Mouse (Mus musculus) liver, embryonic 14.5 days (tissue): Measurements from ENCODE around the gene Vamp1. TPM values are rescaled to one million over a fixed set of nuclear protein-coding genes. Genes with fewer than 3 reads are reported as not detected.

ENCODE experiments used
- ATAC-seq: fragments of 200-750 bp; cut with Nextera tagmentation; 2 replicates; pipeline ENCODE4 v1.8.0; 2017; ENCODE audit warnings: moderate number of reproducible peaks, mild to moderate bottlenecking, moderate library complexity; ENCODE audit not compliant: insufficient read depth
- DNase-seq, 3 experiments: peaks; one replicate each; pipeline ENCODE4 v3.0.0-alpha.2; 2012 to 2013; ENCODE audit warnings: low read depth in 3 of 3, low spot score in 3 of 3
- H3K27ac ChIP-seq: fragments of 300-500 bp; sonication (generic); 2 replicates; pipeline ENCODE4 v1.5.1; 2014; ENCODE audit warnings: moderate library complexity, mild to moderate bottlenecking, control low read depth, inconsistent platforms
- H3K27me3 ChIP-seq: fragments of 300-500 bp; sonication (generic); 2 replicates; pipeline ENCODE4 v1.6.1; 2014; ENCODE audit warnings: mild to moderate bottlenecking, low read length, moderate library complexity; ENCODE audit not compliant: control insufficient read depth, insufficient read depth
- H3K36me3 ChIP-seq: fragments of 300-500 bp; sonication (generic); replicated peaks from 2 replicates; pipeline ENCODE4 v1.6.1; 2014; ENCODE audit warnings: low read depth; ENCODE audit not compliant: control insufficient read depth, insufficient read depth
- H3K4me1 ChIP-seq, 2 experiments: fragments of 200-500 bp in 1 of 2; fragments of 300-500 bp in 1 of 2; sonication (generic) in 1 of 2; replicated peaks; 2 replicates each; pipeline ENCODE4 v1.6.1; 2012 to 2014; ENCODE audit warnings: antibody characterized with exemption in 1 of 2, inconsistent platforms in 1 of 2, low read length in 1 of 2; ENCODE audit not compliant: control insufficient read depth in 2 of 2, insufficient read depth in 2 of 2
- H3K4me2 ChIP-seq: fragments of 300-500 bp; sonication (generic); 2 replicates; pipeline ENCODE4 v1.6.1; 2014; ENCODE audit warnings: low read depth, mild to moderate bottlenecking, control low read depth, moderate library complexity
- H3K4me3 ChIP-seq, 2 experiments: fragments of 200-500 bp in 1 of 2; fragments of 300-500 bp in 1 of 2; sonication (generic) in 1 of 2; 2 replicates each; pipeline ENCODE4 v1.5.1; 2012 to 2014; ENCODE audit warnings: low read depth in 2 of 2, low read length in 2 of 2, mild to moderate bottlenecking in 2 of 2, control low read depth in 1 of 2, inconsistent platforms in 1 of 2, moderate library complexity in 1 of 2; ENCODE audit not compliant: insufficient read depth in 1 of 2
- H3K9ac ChIP-seq: fragments of 300-500 bp; sonication (generic); replicated peaks from 2 replicates; pipeline ENCODE4 v1.6.1; 2014; ENCODE audit warnings: mild to moderate bottlenecking, control low read depth, moderate library complexity
- H3K9me3 ChIP-seq: fragments of 300-500 bp; sonication (generic); 2 replicates; pipeline ENCODE4 v1.6.1; 2016; ENCODE audit warnings: low read length, mixed read lengths; ENCODE audit not compliant: control insufficient read depth
- CTCF ChIP-seq: IDR thresholded peaks from 2 replicates; pipeline ENCODE4 v1.5.1; 2016; ENCODE audit warnings: antibody characterized with exemption, low read depth, control low read depth
- EP300 ChIP-seq: IDR thresholded peaks from 2 replicates; pipeline ENCODE4 v1.6.1; 2016; ENCODE audit warnings: antibody characterized with exemption, low read depth
- WGBS: fragments of 180-500 bp; shearing (Covaris S2); extraction: QIAGEN DNeasy Blood & Tissue Kit; methylation state at CpG from one replicate; pipeline ENCODE4 v1.1.7; 2014; ENCODE audit not compliant: insufficient replicate concordance; 5-methylcytosine and 5-hydroxymethylcytosine counted together
- polyA plus RNA-seq, 2 experiments: library from polyadenylated mRNA; depleted of rRNA in 1 of 2; stranded (reverse) in 1 of 2; unstranded in 1 of 2; fragments of >200 nt; fragmentation: Nextera tagmentation in 1 of 2; extraction: Ambion mirVana in 1 of 2; gene quantifications; 2 replicates each; pipeline versions ENCODE4 v1.2.1 to v1.2.3; 2012 to 2014

The Vamp1 gene
- polyA plus RNA-seq (2012; rRNA removed): 2.8 and 3.5 TPM in 2 replicates
- polyA plus RNA-seq (2014; fragmentation: Nextera tagmentation; extraction: Ambion mirVana): 0.83 and 0.94 TPM in 2 replicates

GRCm38 (mm10) chr6:125215148-125215954 lies at the start of gene Vamp1:
TSS of gene Vamp1 (plus strand) at chr6:125215551.
- no peaks in the 10 kb centered on the region for H3K9me3 ChIP-seq
- H3K4me3 ChIP-seq: peak within 1 kb of the TSS; percentile 85 to 88
- no peaks in the 10 kb centered on the region for H3K36me3 ChIP-seq
- H3K4me2 ChIP-seq: peak within 1 kb of the TSS; percentile 88
- peaks cover 4% of the 10 kb centered on the region for H3K27me3 ChIP-seq
- peaks cover 0 to 1% of the 10 kb centered on the region in 2 experiments; a peak in 1 of 4 replicates for H3K4me1 ChIP-seq
- TF ChIP-seq CTCF: no peak
- no peak for TF ChIP-seq EP300
- ATAC-seq (peak; percentile 94), DNase-seq (peak; percentile 93 to 95 (median 93))
- under 1% methylated on average over 48 of the region's 48 CpGs for WGBS
- H3K9ac ChIP-seq: peak within 1 kb of the TSS; percentile 89
- peak within 1 kb of the TSS; percentile 15 for H3K27ac ChIP-seq

- H3K9me3 ChIP-seq: no peaks in the 10 kb centered on the region
- H3K36me3 ChIP-seq: peaks cover 51% of the 10 kb centered on the region
- H3K27ac ChIP-seq: peak within 1 kb of the TSS; percentile 83
- H3K4me1 ChIP-seq: peaks cover 16 to 32% of the 10 kb centered on the region in 2 experiments
- under 1% methylated on average over 18 of the region's 18 CpGs for whole genome bisulfite sequencing
- DNase-seq (no peak), ATAC-seq (peak; percentile 46)
- H3K9ac ChIP-seq: peak within 1 kb of the TSS; percentile 91
- H3K4me2 ChIP-seq: peak within 1 kb of the TSS; percentile 93
- TF ChIP-seq EP300 (no peak), CTCF (no peak)
- H3K27me3 ChIP-seq: no peaks in the 10 kb centered on the region
- H3K4me3 ChIP-seq: peak within 1 kb of the TSS; percentile 79 to 93
Observed at GRCm38 (mm10) chr6:125166051-125166751, 49.1 kb upstream of the Vamp1 start, which contains the start of gene Gapdh. TSS of gene Gapdh (minus strand) at chr6:125166467.

- 14% methylated on average over 10 of the region's 10 CpGs for WGBS
- Histone ChIP-seq H3K4me2 (peak overlapping the region; percentile 93), H3K36me3 (peaks cover 59% of the 10 kb centered on the region), H3K9ac (peak overlapping the region; percentile 57), H3K27ac (peak overlapping the region; percentile 74), H3K4me1 (peaks cover 16 to 27% of the 10 kb centered on the region in 2 experiments), H3K4me3 (peak overlapping the region; percentile 55 to 93; a peak in 3 of 4 replicates), H3K27me3 (no peaks in the 10 kb centered on the region), H3K9me3 (no peaks in the 10 kb centered on the region)
- no peak for TF ChIP-seq EP300
- TF ChIP-seq CTCF: no peak
- peak; percentile 9; the same call in 1 of the 2 replicates for ATAC-seq
- DNase-seq: no peak
Observed at GRCm38 (mm10) chr6:125166861-125167650, 48.3 kb upstream of the Vamp1 start.

GRCm38 (mm10) chr6:125168086-125168485 lies 47.3 kb upstream of the Vamp1 start:
- Histone ChIP-seq H3K27me3 (no peaks in the 10 kb centered on the region), H3K9me3 (no peaks in the 10 kb centered on the region), H3K36me3 (peaks cover 64% of the 10 kb centered on the region), H3K4me2 (no peak overlapping the region), H3K4me1 (peaks cover 16 to 27% of the 10 kb centered on the region in 2 experiments), H3K27ac (no peak overlapping the region), H3K4me3 (no peak overlapping the region), H3K9ac (no peak overlapping the region)
- TF ChIP-seq CTCF (no peak), EP300 (no peak)
- no peak for ATAC-seq
- 90% methylated on average over 14 of the region's 14 CpGs for WGBS
- no peak for DNase-seq
